Mouse (Mus musculus): Measurements from ENCODE around the gene Man2a1. TPM values are rescaled to one million over a fixed set of nuclear protein-coding genes. Genes with fewer than 3 reads are reported as not detected.

Gene Man2a1
- polyA plus RNA-seq, 1 experiment from 2014 or later, result 10.7 TPM

GRCm38 (mm10) chr17:64774218-64774617 is 173.7 kb downstream of the Man2a1 start:
- no peak for ATAC-seq (ENCODE audit: low FRiP score, low read depth)
- Histone ChIP-seq H3K36me3 (no peaks in the 10 kb centered on the region), H3K9me3 (no peaks in the 10 kb centered on the region), H3K9ac (no peak overlapping the region), H3K4me1 (no peaks in the 10 kb centered on the region), H3K27me3 (no peaks in the 10 kb centered on the region), H3K27ac (no peak overlapping the region), H3K4me2 (replicated peaks) (no peak overlapping the region), H3K4me3 (no peak overlapping the region)
- WGBS, result 93% methylated on average over 5 of the region's 5 CpGs

DNA sequence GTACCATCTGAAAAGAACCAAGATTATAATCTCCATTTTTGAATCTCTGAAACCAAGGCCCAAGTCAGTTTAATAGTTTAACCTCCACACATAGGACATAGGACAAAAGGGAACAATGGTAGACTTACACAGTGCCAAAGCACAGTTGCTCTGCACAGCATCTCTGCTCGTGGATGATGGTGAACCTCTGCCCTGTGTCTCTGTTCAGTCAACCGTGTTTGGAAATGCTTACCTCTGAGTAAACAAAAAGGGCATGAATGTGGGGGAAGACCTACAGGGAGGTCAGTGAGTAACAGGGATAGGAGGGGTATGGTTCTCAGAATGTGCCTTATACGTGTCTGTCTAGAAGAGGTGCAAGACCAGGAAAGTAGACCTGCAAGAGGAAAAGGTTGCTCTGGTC is 177.8 kb downstream of the Man2a1 start:
- H3K4me2 ChIP-seq (replicated peaks), result no peak overlapping the region
- no peak overlapping the region for H3K27ac ChIP-seq
- H3K4me1 ChIP-seq, result no peaks in the 10 kb centered on the region
- ATAC-seq (ENCODE audit: low FRiP score, low read depth), result no peak
- H3K9me3 ChIP-seq, result no peaks in the 10 kb centered on the region
- H3K36me3 ChIP-seq, result no peaks in the 10 kb centered on the region
- H3K9ac ChIP-seq, result no peak overlapping the region
- 84% methylated on average over 3 of the region's 3 CpGs for WGBS
- H3K4me3 ChIP-seq, result no peak overlapping the region
- no peaks in the 10 kb centered on the region for H3K27me3 ChIP-seq

- no peak overlapping the region for H3K27ac ChIP-seq
- no peaks in the 10 kb centered on the region for H3K4me1 ChIP-seq
- no peak overlapping the region for H3K4me2 ChIP-seq (replicated peaks)
- 92% methylated on average over 12 of the region's 12 CpGs for WGBS
- no peak overlapping the region for H3K4me3 ChIP-seq
- H3K27me3 ChIP-seq, result no peaks in the 10 kb centered on the region
- H3K36me3 ChIP-seq, result no peaks in the 10 kb centered on the region
- no peaks in the 10 kb centered on the region for H3K9me3 ChIP-seq
- H3K9ac ChIP-seq, result no peak overlapping the region
- no peak for ATAC-seq (ENCODE audit: low FRiP score, low read depth)
These were observed 178.2 kb downstream of the Man2a1 start for GRCm38 (mm10) chr17:64778756-64779155.

DNA sequence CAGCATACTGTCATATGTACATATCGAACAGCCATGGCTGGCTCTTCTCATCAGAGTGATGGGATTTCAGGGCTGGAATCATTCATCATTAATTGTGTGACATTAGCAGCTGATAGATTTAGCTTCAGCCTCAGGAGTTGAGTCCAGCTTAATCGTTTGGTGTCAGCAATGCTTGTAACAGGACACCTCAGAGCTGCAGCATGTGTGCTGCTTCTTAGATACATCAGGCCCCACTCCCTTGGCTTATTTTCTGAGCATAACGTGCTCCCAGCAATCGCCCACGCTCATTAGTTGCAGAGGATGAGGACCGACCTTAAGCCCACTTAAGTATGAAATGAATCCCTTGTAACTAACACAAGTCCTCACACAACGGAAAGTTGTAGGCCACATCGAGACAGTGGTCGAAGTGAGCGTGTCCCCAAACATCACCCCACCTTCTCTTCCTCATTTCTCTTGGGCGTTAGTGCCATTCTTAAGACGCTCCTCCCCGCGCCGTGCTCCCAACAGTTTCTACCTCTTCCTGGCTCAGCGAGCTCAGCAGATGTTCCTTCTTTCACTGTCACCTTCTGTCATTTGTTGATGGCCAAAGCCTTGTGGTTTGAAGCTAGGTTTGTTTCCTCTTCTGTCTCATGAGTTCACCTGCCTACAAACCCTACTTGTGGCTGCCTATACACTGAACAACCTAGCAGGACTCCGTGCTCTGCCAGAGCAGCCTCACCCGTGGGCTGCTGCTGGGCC is 180.4 kb downstream of the Man2a1 start:
- H3K36me3 ChIP-seq, result no peaks in the 10 kb centered on the region
- no peak overlapping the region for H3K9ac ChIP-seq
- no peaks in the 10 kb centered on the region for H3K4me1 ChIP-seq
- H3K4me3 ChIP-seq, result no peak overlapping the region
- H3K27me3 ChIP-seq, result no peaks in the 10 kb centered on the region
- no peak overlapping the region for H3K4me2 ChIP-seq (replicated peaks)
- H3K27ac ChIP-seq, result no peak overlapping the region
- ATAC-seq (ENCODE audit: low FRiP score, low read depth), result no peak
- H3K9me3 ChIP-seq, result no peaks in the 10 kb centered on the region
- WGBS, result 73% methylated on average over 18 of the region's 18 CpGs

- no peaks in the 10 kb centered on the region for H3K36me3 ChIP-seq
- no peak overlapping the region for H3K9ac ChIP-seq
- H3K4me1 ChIP-seq, result 0 out of 2 replicates have a peak, but pooled peaks cover 2% of the 10 kb centered on the region
- 76% methylated on average over 3 of the region's 3 CpGs for WGBS
- no peak for ATAC-seq (ENCODE audit: low FRiP score, low read depth)
- H3K27ac ChIP-seq, result no peak overlapping the region
- H3K4me2 ChIP-seq (replicated peaks), result no peak overlapping the region
- no peaks in the 10 kb centered on the region for H3K9me3 ChIP-seq
- H3K4me3 ChIP-seq, result no peak overlapping the region
- no peaks in the 10 kb centered on the region for H3K27me3 ChIP-seq
These were observed 181.8 kb downstream of the Man2a1 start for GRCm38 (mm10) chr17:64782307-64782706.

- Histone ChIP-seq H3K4me1 (peaks cover 12% of the 10 kb centered on the region; the same call in 1 of the 2 replicates), H3K9me3 (no peaks in the 10 kb centered on the region), H3K4me2 (replicated peaks) (no peak overlapping the region), H3K36me3 (no peaks in the 10 kb centered on the region), H3K9ac (no peak overlapping the region), H3K27ac (no peak overlapping the region), H3K4me3 (no peak overlapping the region), H3K27me3 (no peaks in the 10 kb centered on the region)
- 18% methylated on average over 1 of the region's 1 CpGs for WGBS
- no peak for ATAC-seq (ENCODE audit: low FRiP score, low read depth)
These were observed 185.4 kb downstream of the Man2a1 start for GRCm38 (mm10) chr17:64785961-64786360.

DNA sequence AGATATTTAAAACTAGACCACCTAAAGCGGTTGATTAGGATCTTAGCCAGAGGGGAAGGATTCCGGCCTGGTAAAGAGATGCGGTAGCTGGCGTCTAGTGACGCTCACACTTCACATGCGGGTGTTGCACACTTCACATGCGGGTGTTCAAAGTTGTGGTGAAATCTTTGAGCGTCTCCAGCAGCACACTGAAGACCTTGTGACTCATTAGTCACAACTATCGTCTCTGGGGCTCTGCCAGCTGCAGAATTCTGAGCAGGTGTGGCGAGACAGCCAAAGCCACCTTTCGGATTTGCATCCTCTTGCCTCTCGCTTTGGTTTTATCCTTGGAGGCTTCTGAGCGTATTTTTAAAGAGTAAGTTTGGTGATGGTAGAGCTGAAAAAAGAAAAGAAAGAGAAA is 187.8 kb downstream of the Man2a1 start:
- 77% methylated on average over 13 of the region's 13 CpGs for WGBS
- no peak for ATAC-seq (ENCODE audit: low FRiP score, low read depth)
- Histone ChIP-seq H3K4me2 (replicated peaks) (no peak overlapping the region), H3K27ac (no peak overlapping the region), H3K27me3 (no peaks in the 10 kb centered on the region), H3K4me3 (no peak overlapping the region), H3K4me1 (peaks cover 12% of the 10 kb centered on the region; the same call in 1 of the 2 replicates), H3K9me3 (no peaks in the 10 kb centered on the region), H3K36me3 (no peaks in the 10 kb centered on the region), H3K9ac (no peak overlapping the region)

DNA sequence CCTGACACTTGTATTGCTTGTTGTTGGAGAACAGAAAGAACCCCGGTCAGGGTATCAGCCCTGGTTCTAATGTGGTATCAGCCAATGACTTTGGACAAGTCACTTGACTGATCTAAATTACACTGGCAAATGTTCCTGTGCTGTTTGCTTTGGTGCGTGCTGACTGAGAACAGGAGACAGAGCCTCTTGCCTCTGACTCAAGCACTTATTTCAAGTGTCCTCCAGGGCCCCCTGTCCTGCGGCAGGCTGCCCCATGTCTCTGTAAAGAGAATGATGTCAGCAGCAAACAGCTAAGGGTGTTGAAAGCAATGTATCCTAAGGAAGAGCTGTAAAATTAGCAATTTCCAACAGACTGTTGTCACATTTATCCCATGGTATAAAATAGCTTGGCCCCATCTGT is 188.6 kb downstream of the Man2a1 start:
- no peak overlapping the region for H3K27ac ChIP-seq
- no peaks in the 10 kb centered on the region for H3K27me3 ChIP-seq
- no peaks in the 10 kb centered on the region for H3K36me3 ChIP-seq
- no peak overlapping the region for H3K4me3 ChIP-seq
- no peaks in the 10 kb centered on the region for H3K9me3 ChIP-seq
- no peak overlapping the region for H3K4me2 ChIP-seq (replicated peaks)
- ATAC-seq (ENCODE audit: low FRiP score, low read depth), result no peak
- peaks cover 12% of the 10 kb centered on the region; the same call in 1 of the 2 replicates for H3K4me1 ChIP-seq
- H3K9ac ChIP-seq, result no peak overlapping the region
- 46% methylated on average over 3 of the region's 3 CpGs for WGBS

GRCm38 (mm10) chr17:64792076-64792475 is 191.5 kb downstream of the Man2a1 start:
- no peak for ATAC-seq (ENCODE audit: low FRiP score, low read depth)
- 93% methylated on average over 3 of the region's 3 CpGs for WGBS
- no peaks in the 10 kb centered on the region for H3K9me3 ChIP-seq
- H3K36me3 ChIP-seq, result no peaks in the 10 kb centered on the region
- H3K4me2 ChIP-seq (replicated peaks), result no peak overlapping the region
- H3K4me3 ChIP-seq, result no peak overlapping the region
- H3K27me3 ChIP-seq, result no peaks in the 10 kb centered on the region
- peaks cover 12% of the 10 kb centered on the region; the same call in 1 of the 2 replicates for H3K4me1 ChIP-seq
- no peak overlapping the region for H3K9ac ChIP-seq
- H3K27ac ChIP-seq, result no peak overlapping the region

GRCm38 (mm10) chr17:64792623-64793022 is 192.1 kb downstream of the Man2a1 start:
- Histone ChIP-seq H3K4me1 (peaks cover 6% of the 10 kb centered on the region; the same call in 1 of the 2 replicates), H3K9ac (no peak overlapping the region), H3K27ac (no peak overlapping the region), H3K9me3 (no peaks in the 10 kb centered on the region), H3K4me3 (no peak overlapping the region), H3K27me3 (no peaks in the 10 kb centered on the region), H3K36me3 (no peaks in the 10 kb centered on the region), H3K4me2 (replicated peaks) (no peak overlapping the region)
- peak; percentile 40; the same call in 1 of the 2 replicates for ATAC-seq (ENCODE audit: low FRiP score, low read depth)
- WGBS, result 71% methylated on average over 5 of the region's 5 CpGs

- Histone ChIP-seq H3K27me3 (no peaks in the 10 kb centered on the region), H3K4me2 (replicated peaks) (peak overlapping the region; percentile 17; the same call in 1 of the 2 replicates), H3K9ac (no peak overlapping the region), H3K36me3 (no peaks in the 10 kb centered on the region), H3K27ac (no peak overlapping the region; the same call in 1 of the 2 replicates), H3K9me3 (no peaks in the 10 kb centered on the region), H3K4me3 (no peak overlapping the region), H3K4me1 (peaks cover 18% of the 10 kb centered on the region; the same call in 1 of the 2 replicates)
- ATAC-seq (ENCODE audit: low FRiP score, low read depth), result peak; percentile 71
- WGBS, result 30% methylated on average over 11 of the region's 11 CpGs
These were observed 201.8 kb downstream of the Man2a1 start for GRCm38 (mm10) chr17:64802168-64802955.

DNA sequence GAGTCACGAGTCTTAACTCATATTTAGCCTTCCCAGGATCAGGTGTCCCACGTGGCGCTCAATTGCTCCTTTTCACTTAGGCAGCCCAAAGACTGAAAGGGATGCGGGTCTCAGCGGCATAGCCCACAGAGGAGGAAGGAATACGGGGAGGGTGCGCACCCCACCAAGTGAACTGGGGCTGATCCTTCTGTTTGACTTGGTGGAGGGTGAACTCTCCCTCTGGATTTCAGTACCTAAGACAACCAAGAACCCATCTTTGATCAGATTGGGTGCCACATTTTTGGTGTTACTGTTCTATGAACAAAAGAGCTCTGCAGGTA is 202.4 kb downstream of the Man2a1 start:
- Histone ChIP-seq H3K4me1 (peaks cover 18% of the 10 kb centered on the region; the same call in 1 of the 2 replicates), H3K9ac (no peak overlapping the region), H3K4me3 (no peak overlapping the region), H3K36me3 (no peaks in the 10 kb centered on the region), H3K4me2 (replicated peaks) (no peak overlapping the region), H3K27ac (no peak overlapping the region), H3K9me3 (no peaks in the 10 kb centered on the region), H3K27me3 (no peaks in the 10 kb centered on the region)
- ATAC-seq (ENCODE audit: low FRiP score, low read depth), result peak; percentile 19; the same call in 1 of the 2 replicates
- WGBS, result 70% methylated on average over 7 of the region's 7 CpGs
